Mouse (Mus musculus) gastrocnemius, postnatal 14 days (tissue): ENCODE measurements around the gene Kncn. TPM values are rescaled to one million over a fixed set of nuclear protein-coding genes. Genes with fewer than 3 reads are reported as not detected.

Experiments
- DNase-seq: peaks from one replicate; pipeline ENCODE4 v3.0.0; 2021; ENCODE audit warnings: mixed read lengths
- intact Hi-C: fragments of 180-260 bp; cut with DNase I; formaldehyde crosslinking; loops from one replicate; pipeline ENCODE4 v1.15.1; 2025; ENCODE audit warnings: low total_unique reads
- total RNA-seq, 2 experiments: library from RNA; stranded (reverse); gene quantifications; 2 replicates each; pipeline ENCODE4 v1.2.3; 2021

The Kncn gene
- total RNA-seq, 2 experiments from 2014 or later: not detected

DNA sequence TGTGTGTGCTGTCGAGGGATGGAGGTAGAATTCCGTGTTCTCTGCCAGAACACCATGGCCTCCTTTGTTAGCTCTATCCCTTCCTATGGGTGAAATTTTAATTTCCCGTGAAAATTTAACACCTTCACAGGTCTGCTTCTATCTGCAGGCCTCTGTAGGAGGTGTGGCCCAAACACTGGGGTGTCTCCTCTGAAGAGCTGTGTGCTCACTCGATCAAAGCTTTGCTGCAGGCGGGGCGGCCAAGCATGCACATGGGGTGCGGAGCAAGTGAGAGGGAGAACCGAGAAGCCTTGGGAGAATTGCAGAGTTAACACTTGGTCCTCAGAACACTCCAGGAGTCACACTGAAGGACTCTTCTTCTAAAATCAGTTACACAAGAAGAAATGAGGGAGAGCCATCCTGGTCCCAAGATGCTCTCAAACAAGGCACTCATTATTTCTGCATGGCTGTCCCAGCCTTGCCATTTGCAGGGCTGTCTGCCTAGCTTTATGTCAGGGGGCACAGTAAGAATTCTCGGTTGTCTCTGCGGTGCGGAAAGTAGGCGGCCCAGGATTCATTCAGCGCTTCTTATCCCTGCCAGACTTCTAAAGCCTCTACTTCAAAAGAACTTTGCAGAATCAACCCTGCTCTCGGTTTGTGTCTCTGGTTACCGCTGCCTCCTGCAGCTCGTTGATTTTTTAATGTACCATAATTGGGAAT, 14.5 kb upstream of the Kncn start:
- intact Hi-C loops: no loop called here

DNA sequence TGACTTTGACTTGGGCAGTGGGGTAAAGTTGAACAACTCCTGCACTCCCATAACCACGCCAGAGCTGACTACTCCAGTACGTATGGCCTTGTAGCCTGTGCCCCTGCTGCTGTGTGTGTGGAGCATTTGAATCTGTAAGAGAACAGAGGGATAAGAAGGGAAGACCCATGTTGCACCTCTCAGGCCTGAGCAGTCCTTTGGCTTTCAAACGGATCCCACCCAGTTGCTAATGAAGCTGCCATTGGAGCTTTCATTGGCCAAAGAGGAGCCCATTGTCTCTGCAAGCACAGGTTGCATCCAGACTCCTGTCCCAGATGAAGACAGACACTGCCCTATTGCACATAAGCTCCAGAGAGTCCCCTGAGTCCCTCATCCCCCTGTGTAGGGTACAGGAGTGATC, 11.0 kb upstream of the Kncn start:
- intact Hi-C loops: no loop called here
- no peak for DNase-seq

More for the DNA sequence above, 14.5 kb upstream of the Kncn start:
- no peak for DNase-seq

DNA sequence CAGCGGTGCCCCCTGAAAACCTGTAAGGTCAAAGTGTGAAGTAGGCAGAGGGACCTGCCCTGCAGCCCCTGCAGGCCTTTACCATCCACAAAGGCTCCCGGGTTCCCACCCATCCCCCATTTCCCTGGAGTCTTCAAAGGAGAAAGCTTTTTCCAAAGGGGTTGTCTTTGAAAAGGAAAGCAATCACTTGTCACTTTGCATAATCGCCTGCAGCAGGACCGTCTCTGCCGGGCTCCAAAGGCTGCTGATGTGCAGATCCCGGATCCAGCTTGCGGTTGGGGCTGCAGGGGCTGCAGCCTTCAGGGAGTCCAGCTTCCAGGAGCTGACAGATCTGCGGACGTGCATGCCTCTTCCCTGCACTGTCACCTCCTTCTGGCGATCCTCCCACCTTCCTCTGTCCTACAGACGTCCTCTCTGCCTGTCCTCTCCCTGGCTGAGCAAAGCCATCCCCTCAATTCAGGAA, 6.0 kb upstream of the Kncn start:
- DNase-seq: no peak
- intact Hi-C loops: no loop called here

DNA sequence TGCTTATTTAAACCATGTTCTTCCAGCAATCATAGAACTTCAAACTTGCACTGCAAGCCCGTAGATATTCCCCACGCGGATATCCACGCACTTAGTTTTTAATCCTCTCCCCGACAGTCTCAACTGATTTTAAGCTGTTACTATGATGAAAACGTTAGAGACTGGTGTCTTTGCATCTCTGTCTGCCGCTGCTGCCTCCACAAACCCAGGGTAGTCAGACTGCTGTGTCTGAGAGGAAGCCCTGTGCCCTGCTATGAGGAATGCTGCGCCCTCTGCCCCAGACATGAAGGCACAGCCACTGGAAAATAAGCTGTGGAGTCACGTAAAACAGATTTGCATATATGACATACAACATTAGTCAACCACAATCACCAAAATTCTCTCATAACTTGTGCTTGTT, 5.4 kb upstream of the Kncn start:
- intact Hi-C loops: no loop called here
- DNase-seq: no peak

DNA sequence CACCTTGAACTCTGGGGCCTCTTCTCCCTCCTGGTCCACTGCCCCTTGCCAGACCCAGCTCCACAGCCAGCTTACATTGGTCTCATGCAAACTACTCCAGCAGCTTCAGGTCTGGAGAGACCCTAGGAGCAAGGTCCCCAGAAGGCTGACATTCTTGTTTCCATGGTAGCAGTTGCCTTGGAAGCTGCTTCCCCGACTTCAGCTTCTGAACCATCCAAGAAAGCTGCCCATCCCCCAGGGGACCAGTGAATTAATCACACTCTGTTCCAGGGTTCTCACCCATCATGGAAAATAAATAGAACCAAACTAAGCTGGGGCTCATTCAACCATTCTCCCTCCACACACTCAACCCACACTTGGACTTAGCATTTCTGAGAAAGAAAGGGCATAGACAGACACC, 3.0 kb upstream of the Kncn start:
- intact Hi-C loops: no loop called here

DNA sequence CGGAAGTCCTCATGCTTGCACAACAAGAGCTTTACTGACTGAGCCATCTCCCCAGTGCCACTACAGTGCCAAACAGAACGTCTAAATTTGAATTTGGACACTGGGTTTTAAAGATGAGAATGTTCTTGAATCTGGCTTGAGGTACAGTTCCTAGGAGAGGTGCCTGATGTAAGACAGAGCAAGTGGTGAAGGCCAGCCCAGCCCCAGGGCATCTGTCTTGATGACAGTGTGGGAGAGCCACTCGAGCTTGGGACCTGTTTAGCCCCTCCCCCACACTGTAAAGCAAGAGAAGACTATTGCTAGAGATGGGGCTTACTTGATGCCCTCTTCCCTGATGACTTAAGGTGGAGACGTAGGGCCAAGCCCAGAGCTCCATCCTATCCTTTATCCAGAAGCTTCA, 2.0 kb upstream of the Kncn start:
- intact Hi-C loops: no loop called here
- DNase-seq: no peak

More for the DNA sequence above, 3.0 kb upstream of the Kncn start:
- DNase-seq: no peak

DNA sequence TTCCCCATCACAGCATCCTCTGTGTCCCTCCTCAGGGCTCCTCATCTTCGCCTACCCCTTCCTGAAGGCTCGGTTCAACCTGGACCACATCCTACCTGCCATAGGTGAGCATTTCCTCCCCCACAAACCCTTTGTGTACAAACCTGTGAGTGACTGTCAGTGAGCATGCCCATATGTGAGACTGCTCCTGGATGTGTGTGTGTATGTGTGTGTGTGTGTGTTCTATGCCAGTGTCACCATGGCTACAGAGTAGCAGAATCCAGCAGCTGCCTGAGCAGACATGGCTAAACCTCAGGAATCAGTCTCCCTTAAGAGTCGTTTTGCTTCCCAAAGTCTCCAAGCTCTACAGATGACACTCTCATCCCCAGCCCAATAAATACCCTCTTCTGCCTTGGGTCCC, 1.6 kb downstream of the Kncn start:
- intact Hi-C loops: no loop called here
- no peak for DNase-seq

DNA sequence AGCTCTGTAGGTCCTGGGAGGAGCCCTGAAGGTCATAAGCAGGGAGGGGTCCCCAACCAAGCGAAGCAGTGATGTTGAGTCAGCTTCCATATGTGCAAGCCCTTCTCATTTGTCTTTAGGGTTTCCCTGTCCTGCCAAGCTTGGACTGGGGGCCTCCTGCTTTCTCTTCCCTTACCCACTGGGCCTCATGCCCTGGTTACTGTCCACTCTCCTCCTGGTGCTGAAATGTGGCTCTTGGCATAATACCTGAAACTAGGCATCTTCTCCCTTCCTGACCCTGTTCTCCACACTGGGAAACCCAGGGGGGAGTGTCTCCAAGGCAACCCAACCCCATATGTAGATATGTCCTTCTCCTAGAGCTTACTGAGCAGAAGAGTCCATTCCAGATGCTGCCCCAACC, 2.7 kb downstream of the Kncn start:
- no peak for DNase-seq
- intact Hi-C loops: no loop called here

DNA sequence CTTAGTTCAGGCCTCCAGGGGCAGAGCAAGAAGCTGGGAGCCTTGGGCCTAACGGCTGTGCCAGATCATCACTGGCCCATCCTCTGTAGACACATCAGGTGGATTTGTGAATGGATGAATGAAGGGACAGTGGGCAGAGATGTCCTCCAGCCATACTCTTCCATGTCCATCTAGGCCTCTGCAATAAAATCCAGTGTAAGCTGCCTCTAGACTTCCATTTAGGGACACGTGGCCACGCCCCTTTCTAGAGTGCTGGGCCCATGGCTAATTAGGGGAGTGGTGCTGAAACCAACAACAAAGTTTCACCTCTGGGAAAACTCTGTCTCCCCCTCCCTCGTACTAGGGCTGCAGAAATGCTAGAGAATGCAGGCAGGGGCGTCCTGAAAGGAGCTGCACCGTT, 5.9 kb downstream of the Kncn start:
- intact Hi-C loops: no loop called here
- DNase-seq: no peak

DNA sequence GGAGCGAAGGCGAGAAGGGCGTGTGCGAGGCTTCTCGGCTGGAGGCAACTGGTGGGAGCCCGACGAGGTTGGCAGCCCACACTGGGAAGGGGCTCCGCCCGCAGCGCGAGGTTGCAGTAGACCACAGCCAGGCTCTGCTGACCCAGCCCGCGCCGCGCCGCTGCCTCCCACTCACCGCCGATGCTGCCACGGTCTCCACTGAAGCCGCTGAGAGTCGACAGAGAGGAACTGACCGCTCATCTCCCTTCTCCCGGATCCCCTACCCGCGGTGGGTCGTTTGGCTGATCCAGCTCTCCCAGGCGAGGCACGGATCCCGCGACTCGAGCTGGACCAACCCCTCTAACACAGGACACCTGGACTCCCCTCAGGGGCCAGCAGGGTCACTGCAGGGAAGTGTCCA, 6.4 kb downstream of the Kncn start, which contains the start of gene 6430628N08Rik:
TSS of gene 6430628N08Rik (plus strand) at position 113 of the 400 bp plus-strand sequence.
- intact Hi-C loops: no loop called here
- DNase-seq: no peak

DNA sequence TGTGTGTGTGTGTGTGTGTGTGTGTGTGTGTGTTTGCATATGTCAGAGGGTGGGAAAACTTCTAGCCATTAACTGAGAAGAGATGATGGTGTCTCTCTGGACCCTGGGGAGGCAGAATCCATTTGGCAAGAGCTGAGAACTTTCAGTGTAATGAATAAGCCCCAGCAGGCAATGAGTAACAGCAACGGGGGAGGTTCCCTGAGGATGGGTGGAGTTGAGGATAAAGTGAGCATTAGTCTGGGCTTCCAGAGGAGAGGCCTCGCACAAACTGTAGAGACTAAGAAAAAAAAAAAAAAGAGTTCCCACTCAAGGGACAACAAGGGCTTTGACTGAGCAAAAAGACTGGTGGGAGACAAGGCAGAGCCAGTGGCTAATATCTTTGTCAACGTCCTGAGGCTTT, 10.1 kb downstream of the Kncn start:
- intact Hi-C loops: no loop called here
- DNase-seq: no peak

DNA sequence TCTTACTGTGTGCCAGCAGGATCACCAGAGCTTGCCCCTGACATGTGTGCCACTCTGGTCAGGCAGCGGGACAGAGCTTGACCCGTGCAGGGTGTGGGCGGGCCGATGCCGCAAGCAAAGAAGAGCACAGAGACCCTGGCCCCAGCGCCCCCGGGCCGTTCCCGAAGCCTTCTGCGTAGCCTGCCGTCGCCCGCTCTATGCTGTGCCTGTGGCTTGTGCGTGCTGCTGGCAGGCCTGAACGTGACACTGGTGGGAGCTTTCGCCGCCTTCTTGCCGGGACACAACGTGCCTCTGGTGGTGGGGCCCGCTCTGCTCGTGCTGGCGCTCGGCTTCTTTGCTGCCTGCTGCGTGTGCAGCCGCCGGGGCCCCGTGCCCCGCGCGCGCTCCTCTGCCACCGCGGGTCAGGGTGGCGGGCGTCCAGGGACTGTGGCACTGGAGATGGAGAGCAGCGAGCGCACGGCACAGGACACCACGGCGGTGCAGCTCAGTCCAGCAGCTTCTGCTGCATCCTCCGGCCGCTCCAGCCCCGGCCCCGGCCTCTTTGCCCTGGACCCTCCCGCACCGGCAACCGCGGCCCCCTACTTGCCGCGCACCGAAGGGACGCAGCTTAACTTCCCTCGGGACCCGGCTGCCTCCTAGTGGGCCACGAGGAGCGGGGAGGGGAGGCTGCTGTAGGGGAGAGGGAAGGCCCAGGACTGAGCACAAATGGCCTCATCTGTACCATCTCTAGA, 13.9 kb downstream of the Kncn start:
- intact Hi-C loops: no loop called here

DNA sequence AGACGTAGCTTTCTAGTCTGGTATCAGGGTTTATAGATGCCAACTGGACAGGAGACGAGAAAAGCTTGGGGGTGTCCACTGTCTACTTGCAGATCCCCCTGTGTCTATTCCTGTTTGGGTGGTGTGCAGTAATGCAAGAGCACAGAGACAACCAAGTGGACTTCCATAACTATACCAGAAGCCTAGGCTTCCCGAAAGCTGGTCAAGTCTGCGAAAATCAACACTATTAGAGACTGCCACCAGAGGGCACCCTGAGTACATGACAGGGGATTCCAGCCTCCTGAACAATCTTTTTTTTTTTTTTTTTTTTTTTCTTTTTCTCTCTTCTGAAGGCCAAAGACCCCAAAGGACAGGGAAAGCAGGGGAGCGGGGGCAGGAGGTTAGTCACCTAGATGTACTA, 18.6 kb downstream of the Kncn start:
- intact Hi-C loops: loop anchor here (5.0 kb wide), 1 partner anchor 49 kb away; no protein-coding TSS in a partner anchor
- peak; percentile 66 for DNase-seq

More for the DNA sequence above, 13.9 kb downstream of the Kncn start:
- no peak for DNase-seq

DNA sequence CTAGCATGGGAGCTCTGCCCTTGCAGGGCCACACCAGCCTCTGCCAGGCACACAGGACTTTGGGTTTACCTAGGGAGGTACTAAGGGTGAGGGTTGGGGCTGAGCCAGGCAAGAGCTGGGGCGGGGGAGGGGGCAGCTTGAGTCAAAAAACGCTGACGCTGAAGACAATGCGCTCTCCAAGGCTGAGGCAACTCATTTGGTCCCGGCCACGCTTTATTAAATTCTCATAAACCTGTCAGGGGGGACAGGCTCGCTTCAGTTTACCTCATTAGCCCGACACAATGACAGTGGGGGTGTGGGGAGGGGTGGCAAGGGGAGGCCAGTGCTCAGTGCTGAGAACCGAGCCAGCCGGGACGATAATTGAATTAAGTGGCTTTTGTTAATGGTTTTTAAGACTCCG, 20.2 kb downstream of the Kncn start:
- intact Hi-C loops: loop anchor here (5.0 kb wide), 1 partner anchor 48 kb away; no protein-coding TSS in a partner anchor

DNA sequence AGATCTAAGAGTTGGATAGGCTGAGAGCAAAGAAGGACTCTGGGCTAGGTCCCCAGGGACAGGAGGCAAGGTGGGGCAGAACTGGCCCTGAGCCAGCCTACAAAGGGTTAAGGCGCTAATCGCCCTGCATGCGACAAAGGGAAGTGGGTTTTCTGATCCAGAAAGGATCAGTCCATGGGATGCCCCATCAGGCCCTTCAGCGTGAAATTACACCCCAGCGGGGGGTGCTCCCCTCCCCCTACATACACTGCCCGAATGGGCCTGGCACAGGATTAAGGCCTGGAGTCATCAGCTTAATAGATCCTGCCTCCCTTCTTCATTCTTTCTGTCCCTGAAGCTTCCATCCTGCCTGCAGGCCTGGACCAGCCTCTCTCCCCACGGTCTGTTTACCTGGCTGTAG, 21.5 kb downstream of the Kncn start:
- intact Hi-C loops: loop anchor here (2.0 kb wide), 1 partner anchor 71 kb away; no protein-coding TSS in a partner anchor
- no peak for DNase-seq

More for the DNA sequence above, 20.2 kb downstream of the Kncn start:
- DNase-seq: no peak

DNA sequence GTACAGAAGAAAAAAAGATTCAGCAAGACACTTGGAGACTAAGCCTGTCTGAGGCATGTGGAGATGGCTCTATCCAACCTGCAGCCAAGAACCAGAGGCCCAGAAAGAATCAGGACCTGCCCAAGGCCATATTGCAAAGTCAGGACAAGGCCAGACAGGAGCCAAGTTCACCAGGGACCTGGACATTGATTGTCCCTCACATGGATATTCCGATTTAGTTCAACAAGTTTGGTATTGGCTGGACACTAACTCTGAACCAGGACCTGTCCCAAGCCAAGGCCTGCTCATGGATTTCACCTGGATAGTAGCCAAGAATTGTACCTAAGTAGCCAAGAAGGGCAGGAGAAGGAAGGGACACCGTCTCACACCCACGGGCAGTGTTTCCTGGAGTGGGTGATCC, 22.6 kb downstream of the Kncn start:
- intact Hi-C loops: loop anchor here (2.0 kb wide), 1 partner anchor 70 kb away; no protein-coding TSS in a partner anchor
- DNase-seq: no peak

DNA sequence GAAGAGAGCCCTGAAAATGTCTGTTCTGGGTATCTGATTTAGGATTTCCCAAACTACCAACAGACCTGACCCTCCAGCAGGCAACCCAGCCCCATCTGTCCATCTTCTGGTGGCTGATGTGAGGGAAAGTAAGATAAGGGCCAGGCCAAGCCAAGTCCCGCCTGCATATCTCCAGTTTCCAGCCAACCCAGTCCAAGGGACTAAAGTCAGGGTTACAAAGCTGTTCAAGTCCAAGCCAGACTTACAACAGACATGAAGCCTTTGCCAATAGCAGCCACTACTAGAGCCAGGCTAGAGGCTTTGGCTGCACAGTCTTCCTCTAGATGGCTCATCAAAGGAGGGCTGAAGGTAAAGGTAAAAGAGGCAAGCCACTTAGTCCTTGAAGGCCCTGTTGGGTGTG, 23.8 kb downstream of the Kncn start:
- DNase-seq: no peak

DNA sequence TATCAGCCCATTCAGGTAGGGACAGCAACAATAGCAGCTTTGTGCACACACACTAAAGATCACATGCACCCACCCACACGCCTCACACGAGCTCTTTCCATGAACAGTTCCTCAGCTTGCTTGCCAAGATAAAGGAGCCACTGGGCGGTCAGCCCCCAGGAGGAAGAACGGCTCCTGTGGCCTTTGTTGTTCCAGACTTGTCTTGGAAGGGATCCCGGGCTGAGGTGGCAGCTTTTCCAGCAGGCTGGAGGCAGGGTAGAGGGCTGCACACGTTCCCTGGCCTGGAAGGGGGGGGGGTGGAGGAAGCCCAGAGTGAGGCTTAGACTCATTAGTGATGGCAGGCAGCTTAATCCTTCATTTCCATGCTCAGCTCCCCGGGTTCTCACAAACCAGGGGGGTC, 24.4 kb downstream of the Kncn start:
- intact Hi-C loops: no loop called here
- DNase-seq: peak; percentile 31

More for the DNA sequence above, 23.8 kb downstream of the Kncn start:
- intact Hi-C loops: loop anchor here (2.0 kb wide), 1 partner anchor 69 kb away; no protein-coding TSS in a partner anchor

DNA sequence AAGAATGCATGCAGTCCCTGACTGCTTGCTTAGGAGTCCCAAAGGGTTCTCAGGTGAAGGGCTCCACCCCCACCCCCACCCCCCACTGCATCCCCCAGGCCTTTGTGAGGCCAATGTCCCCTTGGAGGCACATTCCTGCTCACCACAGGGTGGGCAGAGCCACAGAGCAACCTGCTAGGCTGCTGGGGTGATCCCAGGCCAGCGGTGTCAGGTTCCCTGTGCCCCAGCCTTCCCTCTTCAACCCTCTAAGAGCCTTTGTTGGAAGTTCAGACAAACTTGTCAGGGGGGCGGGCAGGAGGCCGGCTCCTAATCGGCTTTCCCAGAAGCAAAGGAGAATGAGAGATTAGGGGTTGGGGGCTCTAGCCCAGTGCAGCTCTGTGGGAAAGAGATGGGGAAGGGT, 27.4 kb downstream of the Kncn start:
- DNase-seq: no peak
- intact Hi-C loops: no loop called here

DNA sequence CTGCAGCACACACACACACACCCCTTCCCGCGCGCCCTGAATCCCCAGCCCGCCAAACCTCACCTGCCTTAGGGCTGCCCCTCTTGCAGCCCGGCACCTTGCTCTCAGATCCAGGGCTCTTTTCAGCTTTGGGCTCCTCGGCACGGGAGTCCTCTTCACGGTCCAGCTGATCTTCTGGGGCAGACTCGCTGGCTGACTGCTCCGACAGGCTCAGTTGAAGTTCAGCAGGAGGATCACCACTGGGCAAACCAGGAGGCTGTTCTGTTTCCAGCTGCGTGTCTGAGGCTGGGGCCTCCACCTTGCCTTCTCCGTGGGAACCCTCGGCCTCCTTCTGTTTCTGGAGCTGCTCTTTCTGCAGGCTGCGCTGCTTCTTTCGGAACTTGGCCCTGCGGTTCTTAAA, 35.7 kb downstream of the Kncn start:
- DNase-seq: no peak
- intact Hi-C loops: no loop called here

DNA sequence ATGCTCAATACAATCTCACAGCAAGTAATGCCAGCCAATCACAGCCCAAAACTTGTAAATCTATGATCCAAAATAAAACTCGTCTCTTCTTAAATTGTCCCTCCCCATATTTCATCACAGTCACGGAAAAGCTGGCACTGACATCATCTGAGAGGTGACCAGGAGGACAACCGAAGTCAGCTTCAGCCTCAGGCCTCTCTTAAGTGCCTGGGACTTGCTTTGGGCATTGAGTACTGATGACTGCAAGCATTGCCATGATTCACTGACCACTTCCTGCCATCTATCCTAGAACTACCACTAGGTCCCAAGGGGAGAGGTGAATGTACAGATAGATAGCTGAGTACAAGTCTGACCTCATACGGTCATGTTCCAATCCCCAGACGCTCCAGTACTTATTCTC, 38.5 kb downstream of the Kncn start:
- no peak for DNase-seq
- intact Hi-C loops: no loop called here
